ENCODE assay signal across 8 mouse cellular contexts in genomic region chr8:91531971-91532370, GRCm38 (mm10).
DNase-seq lines count a peak whose midpoint lies in the region; ATAC-seq and TF ChIP-seq lines count a peak whose summit lies in the region.

No protein-coding gene starts in this region.

- no peak overlapping the region for H3K4me3 ChIP-seq in ES-E14 (ENCODE audit: insufficient read depth in 1 of 2, low read depth in 1 of 2, low read length in 2 of 2, poor library complexity in 1 of 2, severe bottlenecking in 1 of 2)
- H3K4me3 ChIP-seq in heart, postnatal 0 days (ENCODE audit: low read depth, low read length): no peak overlapping the region
- H3K4me3 ChIP-seq in layer of hippocampus, adult 2 months: no peak overlapping the region

- H3K36me3 ChIP-seq in ES-E14 (ENCODE audit: control insufficient read depth, insufficient read depth, low read length, poor library complexity, severe bottlenecking): no peaks in the 10 kb centered on the region
- H3K36me3 ChIP-seq in heart, postnatal 0 days (replicated peaks; ENCODE audit: control insufficient read depth, insufficient read depth, low read length): no peaks in the 10 kb centered on the region

- no peaks in the 10 kb centered on the region for H3K27me3 ChIP-seq in heart, postnatal 0 days (ENCODE audit: control insufficient read depth, insufficient read depth, low read length)

- peaks cover 0 to 2% of the 10 kb centered on the region in 2 experiments; a peak in 1 of 4 replicates for H3K4me1 ChIP-seq in ES-E14 (ENCODE audit: control insufficient read depth in 2 of 2, insufficient read depth in 2 of 2, low read length in 2 of 2, poor library complexity in 1 of 2)
- no peaks in the 10 kb centered on the region; the same call in none of the 2 replicates for H3K4me1 ChIP-seq in heart, postnatal 0 days (ENCODE audit: control insufficient read depth, insufficient read depth)

- no peak for ATAC-seq in heart, postnatal 0 days (ENCODE audit: insufficient read depth, low read depth)
- no peak for ATAC-seq in activated CD4-positive, CD25-positive, alpha-beta regulatory T cell, adult 4 months

- H3K4me2 ChIP-seq in heart, postnatal 0 days (ENCODE audit: low read depth, low read length): no peak overlapping the region

- peak; percentile 45 for DNase-seq in ES-E14 (ENCODE audit: low read depth, low spot score)
- peak; percentile 91 for DNase-seq in adrenal gland, postnatal 10 days
- peak; percentile 83 for DNase-seq in embryo, embryonic 9.5 days (ENCODE audit: extremely low spot score)
- DNase-seq in heart, postnatal 0 days (ENCODE audit: low spot score): peak; percentile 56
- DNase-seq in layer of hippocampus, adult 2 months (ENCODE audit: low spot score in 2 of 2): peak; percentile 50 to 82
- peak; percentile 89 for DNase-seq in lung, postnatal 14 days
- peak; percentile 28 to 55 for DNase-seq in right cerebral cortex, postnatal 36 days (ENCODE audit: low spot score in 2 of 2)

- H3K27ac ChIP-seq in ES-E14 (ENCODE audit: insufficient read depth, low read depth, low read length, poor library complexity, severe bottlenecking): no peak overlapping the region
- H3K27ac ChIP-seq in heart, postnatal 0 days (ENCODE audit: low read depth): no peak overlapping the region
- H3K27ac ChIP-seq in layer of hippocampus, adult 2 months: no peak overlapping the region

- no peaks in the 10 kb centered on the region for H3K9me3 ChIP-seq in ES-E14 (ENCODE audit: control insufficient read depth, insufficient read depth, low read depth, low read length)
- H3K9me3 ChIP-seq in heart, postnatal 0 days (replicated peaks; ENCODE audit: control insufficient read depth, low read length): no peaks in the 10 kb centered on the region

- peak; percentile 79 for TF ChIP-seq CTCF in heart, postnatal 0 days (IDR thresholded peaks at IDR 0.05; ENCODE audit: low read depth)
- peak; percentile 95 for TF ChIP-seq CTCF in layer of hippocampus, adult 2 months (conservative IDR thresholded peaks at IDR 0.05)

- in situ Hi-C loops in ES-E14 (cut with MboI; ENCODE audit: low sequenced_read_pairs in 2 of 2, unreplicated experiment in 2 of 2): loop anchor here (10.0 to 25.0 kb wide), 2 partner anchors 263 to 830 kb away; partner anchors contain the start of gene Irx5 (in 1 of the 2)

- no peak overlapping the region for H3K9ac ChIP-seq in ES-E14 (ENCODE audit: insufficient read depth, low read depth, low read length, poor library complexity, severe bottlenecking)
- H3K9ac ChIP-seq in heart, postnatal 0 days (replicated peaks; ENCODE audit: low read depth, low read length): no peak overlapping the region

- TF ChIP-seq EP300 in heart, postnatal 0 days (IDR thresholded peaks at IDR 0.05; ENCODE audit: low read depth): no peak

- WGBS in heart, postnatal 0 days: 40% methylated on average over 8 of the region's 8 CpGs

TF ChIP-seq in ES-E14, 5 proteins besides CTCF, POLR2A, EP300 and RAD21:
- TF ChIP-seq ZC3H11A (IDR thresholded peaks at IDR 0.05; ENCODE audit: borderline replicate concordance, low read depth, low read length): peak; percentile 63; the same call in 1 of the 2 replicates
- TF ChIP-seq ZNF384 (IDR thresholded peaks at IDR 0.05; ENCODE audit: low read depth, low read length): no peak
TF ChIP-seq in ES-E14: peak in this region for 1.
